Mouse (Mus musculus) olfactory bulb, adult 2 months (tissue): ENCODE data around the gene Nacc2.

Experiments used
- CTCF ChIP-seq: fragments of 200-500 bp; IDR thresholded peaks from 2 replicates; pipeline ENCODE4 v1.5.1; 2012; ENCODE audit warnings: low read depth, mild to moderate bottlenecking, low read length, moderate library complexity; ENCODE audit not compliant: insufficient read depth
- POLR2A ChIP-seq: fragments of 200-500 bp; IDR thresholded peaks from 2 replicates; pipeline ENCODE4 v1.6.1; 2012; ENCODE audit warnings: mild to moderate bottlenecking, low read depth, low read length, moderate library complexity; ENCODE audit not compliant: insufficient read depth

DNA sequence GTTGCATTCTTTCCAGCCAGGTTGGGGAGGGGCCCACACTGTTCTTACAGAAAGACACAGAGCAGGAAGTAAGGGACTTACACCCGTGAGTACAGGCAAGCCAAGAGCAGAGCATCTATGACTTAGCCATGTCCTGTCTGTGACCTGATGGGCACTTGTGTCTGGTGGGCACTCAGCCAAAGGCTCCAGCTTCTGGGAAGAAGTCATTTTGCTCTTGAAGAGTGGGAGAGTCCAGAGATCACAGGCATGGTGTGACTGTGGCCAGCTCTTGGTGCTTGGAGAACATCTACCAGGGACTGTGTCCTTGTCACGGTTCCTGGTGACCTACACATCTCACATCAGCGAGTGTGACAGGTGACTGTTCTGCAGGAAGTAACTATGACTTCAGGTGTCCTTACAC lies 32.7 kb upstream of the Nacc2 start:
- TF ChIP-seq POLR2A (no peak), CTCF (no peak)
